Mouse (Mus musculus): ENCODE measurements around the gene Dnajb6.
A peak's percentile ranks its signal among the peaks of the same experiment; 100 is the strongest.

Gene Dnajb6

GRCm38 (mm10) chr5:29735557-29736061 lies at the start of gene Dnajb6, which contains the start of gene Gm5129:
Dnajb6 (plus strand) TSS chr5:29735688.
Gm5129 (minus strand) TSS chr5:29735936.
- peak; percentile 94 for DNase-seq (ENCODE audit: extremely low read depth, insufficient read length, low spot score)

- DNase-seq (ENCODE audit: extremely low read depth, insufficient read length, low spot score): no peak
Measured at GRCm38 (mm10) chr5:29687671-29688070, 47.8 kb upstream of the Dnajb6 start.

- DNase-seq (ENCODE audit: extremely low read depth, insufficient read length, low spot score): peak; percentile 33
Measured at GRCm38 (mm10) chr5:29688352-29688751, 47.1 kb upstream of the Dnajb6 start.

GRCm38 (mm10) chr5:29698493-29698892 lies 37.0 kb upstream of the Dnajb6 start:
- peak; percentile 64 for DNase-seq (ENCODE audit: extremely low read depth, insufficient read length, low spot score)

GRCm38 (mm10) chr5:29699520-29700202 lies 35.8 kb upstream of the Dnajb6 start:
- no peak for DNase-seq (ENCODE audit: extremely low read depth, insufficient read length, low spot score)

GRCm38 (mm10) chr5:29707241-29707640 lies 28.2 kb upstream of the Dnajb6 start:
- no peak for DNase-seq (ENCODE audit: extremely low read depth, insufficient read length, low spot score)

GRCm38 (mm10) chr5:29708258-29708657 lies 27.2 kb upstream of the Dnajb6 start:
- peak; percentile 54 for DNase-seq (ENCODE audit: extremely low read depth, insufficient read length, low spot score)

- DNase-seq (ENCODE audit: extremely low read depth, insufficient read length, low spot score): no peak
Measured at GRCm38 (mm10) chr5:29711631-29712030, 23.9 kb upstream of the Dnajb6 start.

GRCm38 (mm10) chr5:29712906-29713305 lies 22.6 kb upstream of the Dnajb6 start:
- no peak for DNase-seq (ENCODE audit: extremely low read depth, insufficient read length, low spot score)

GRCm38 (mm10) chr5:29721159-29721558 lies 14.3 kb upstream of the Dnajb6 start:
- DNase-seq (ENCODE audit: extremely low read depth, insufficient read length, low spot score): no peak

GRCm38 (mm10) chr5:29725369-29725768 lies 10.1 kb upstream of the Dnajb6 start:
- DNase-seq (ENCODE audit: extremely low read depth, insufficient read length, low spot score): no peak

GRCm38 (mm10) chr5:29726070-29726469 lies 9.4 kb upstream of the Dnajb6 start:
- peak; percentile 24 for DNase-seq (ENCODE audit: extremely low read depth, insufficient read length, low spot score)

GRCm38 (mm10) chr5:29734831-29735510 lies 517 bp upstream of the Dnajb6 start:
- DNase-seq (ENCODE audit: extremely low read depth, insufficient read length, low spot score): no peak

- DNase-seq (ENCODE audit: extremely low read depth, insufficient read length, low spot score): no peak
Measured at GRCm38 (mm10) chr5:29736073-29736900, 799 bp downstream of the Dnajb6 start.

GRCm38 (mm10) chr5:29736942-29737341 lies 1.5 kb downstream of the Dnajb6 start:
- no peak for DNase-seq (ENCODE audit: extremely low read depth, insufficient read length, low spot score)

- DNase-seq (ENCODE audit: extremely low read depth, insufficient read length, low spot score): no peak
Measured at GRCm38 (mm10) chr5:29737471-29737870, 2.0 kb downstream of the Dnajb6 start.

GRCm38 (mm10) chr5:29738076-29738475 lies 2.6 kb downstream of the Dnajb6 start:
- DNase-seq (ENCODE audit: extremely low read depth, insufficient read length, low spot score): no peak

- DNase-seq (ENCODE audit: extremely low read depth, insufficient read length, low spot score): no peak
Measured at GRCm38 (mm10) chr5:29740651-29741050, 5.2 kb downstream of the Dnajb6 start.

GRCm38 (mm10) chr5:29741093-29741492 lies 5.6 kb downstream of the Dnajb6 start:
- DNase-seq (ENCODE audit: extremely low read depth, insufficient read length, low spot score): no peak

GRCm38 (mm10) chr5:29747661-29748060 lies 12.2 kb downstream of the Dnajb6 start:
- DNase-seq (ENCODE audit: extremely low read depth, insufficient read length, low spot score): no peak

GRCm38 (mm10) chr5:29751306-29751705 lies 15.8 kb downstream of the Dnajb6 start:
- no peak for DNase-seq (ENCODE audit: extremely low read depth, insufficient read length, low spot score)

Data from 3134 (cell line).